8 mouse cellular contexts compared by ENCODE assay signal in genomic region chrX:17571271-17571620, GRCm38 (mm10). TPM values are rescaled to one million over a fixed set of nuclear protein-coding genes. Genes with fewer than 3 reads are reported as not detected.
DNase-seq lines count a peak whose midpoint lies in the region; ATAC-seq and TF ChIP-seq lines count a peak whose summit lies in the region.

No protein-coding gene starts in this region.

- peaks cover 6% of the 10 kb centered on the region for H3K36me3 ChIP-seq in heart, embryonic 14.5 days (ENCODE audit: control insufficient read depth, insufficient read depth, low read length)
- H3K36me3 ChIP-seq in hindbrain, embryonic 10.5 days = no peaks in the 10 kb centered on the region
- H3K36me3 ChIP-seq in midbrain, embryonic 12.5 days = no peaks in the 10 kb centered on the region

- WGBS in heart, embryonic 14.5 days = 27% methylated on average over 10 of the region's 10 CpGs
- WGBS in hindbrain, embryonic 10.5 days = 25% methylated on average over 10 of the region's 10 CpGs
- 23% methylated on average over 10 of the region's 10 CpGs for WGBS in midbrain, embryonic 12.5 days

- in situ Hi-C loops in Patski (cut with MboI; ENCODE audit: low pct_unique_long_range_greater_than_20kb) = loop anchor here (10.0 to 25.0 kb wide), 4 partner anchors 546 to 684 kb away; partner anchors contain the start of gene Kdm6a

- intact Hi-C loops in heart, postnatal 14 days (cut with DNase I) = loop anchor here (10.0 kb wide), 2 partner anchors 594 to 676 kb away; partner anchors contain the start of gene Kdm6a

- peak overlapping the region; percentile 59 for H3K4me2 ChIP-seq in heart, embryonic 14.5 days (ENCODE audit: low read length)
- peak overlapping the region; percentile 46 for H3K4me2 ChIP-seq in midbrain, embryonic 12.5 days (replicated peaks)

- H3K9me3 ChIP-seq in heart, embryonic 14.5 days (ENCODE audit: control insufficient read depth, low read length) = no peaks in the 10 kb centered on the region
- no peaks in the 10 kb centered on the region for H3K9me3 ChIP-seq in hindbrain, embryonic 10.5 days
- no peaks in the 10 kb centered on the region for H3K9me3 ChIP-seq in midbrain, embryonic 12.5 days

- DNase-seq in heart, postnatal 14 days = no peak
- no peak for DNase-seq in Patski (ENCODE audit: low read depth, low spot score)
- DNase-seq in hindbrain, embryonic 10.5 days (ENCODE audit: low spot score) = no peak
- DNase-seq in cerebellum, postnatal 36 days = no peak
- DNase-seq in urinary bladder, postnatal 36 days (ENCODE audit: low spot score in 2 of 2) = no peak

- no peak for TF ChIP-seq CTCF in Patski (IDR thresholded peaks at IDR 0.05)

- no peak for ATAC-seq in heart, embryonic 14.5 days (ENCODE audit: insufficient number of reproducible peaks, insufficient read depth, low FRiP score, low read depth)
- peak; percentile 7 for ATAC-seq in Patski
- no peak for ATAC-seq in midbrain, embryonic 12.5 days (ENCODE audit: low FRiP score, low read depth)
- ATAC-seq in megakaryocyte progenitor cell, adult 5-6 weeks (replicated peaks; ENCODE audit: poor library complexity) = no peak

- CTCF ChIA-PET in Patski (lab: Charles Lee) = no interaction called here

- H3K9ac ChIP-seq in heart, embryonic 14.5 days (ENCODE audit: low read length) = peak overlapping the region; percentile 80
- H3K9ac ChIP-seq in midbrain, embryonic 12.5 days (replicated peaks) = no peak overlapping the region; the same call in 1 of the 2 replicates

- POLR2A ChIA-PET in Patski (lab: Charles Lee) = no interaction called here

- peak overlapping the region; percentile 54 to 82 for H3K4me3 ChIP-seq in heart, embryonic 14.5 days (ENCODE audit: control insufficient read depth in 1 of 2, insufficient read depth in 1 of 2, low read depth in 1 of 2, low read length in 2 of 2)
- H3K4me3 ChIP-seq in hindbrain, embryonic 10.5 days = peak overlapping the region; percentile 54
- H3K4me3 ChIP-seq in midbrain, embryonic 12.5 days = peak overlapping the region; percentile 45

- H3K4me1 ChIP-seq in heart, embryonic 14.5 days (ENCODE audit: control insufficient read depth in 2 of 2, insufficient read depth in 2 of 2, low read length in 2 of 2) = no peaks in the 10 kb centered on the region
- H3K4me1 ChIP-seq in hindbrain, embryonic 10.5 days (replicated peaks) = no peaks in the 10 kb centered on the region
- H3K4me1 ChIP-seq in midbrain, embryonic 12.5 days = no peaks in the 10 kb centered on the region

- H3K27me3 ChIP-seq in heart, embryonic 14.5 days (ENCODE audit: control insufficient read depth, insufficient read depth, low read length) = no peaks in the 10 kb centered on the region
- H3K27me3 ChIP-seq in Patski = peaks cover 25% of the 10 kb centered on the region
- H3K27me3 ChIP-seq in hindbrain, embryonic 10.5 days (ENCODE audit: insufficient read depth, poor library complexity, severe bottlenecking) = no peaks in the 10 kb centered on the region
- H3K27me3 ChIP-seq in midbrain, embryonic 12.5 days = no peaks in the 10 kb centered on the region

- H3K27ac ChIP-seq in heart, embryonic 14.5 days (replicated peaks in 1 of 2; ENCODE audit: control insufficient read depth in 1 of 2, insufficient read depth in 1 of 2, low read depth in 2 of 2, low read length in 2 of 2) = peak overlapping the region; percentile 88 to 95
- H3K27ac ChIP-seq in hindbrain, embryonic 10.5 days = peak overlapping the region; percentile 90
- peak overlapping the region; percentile 88 for H3K27ac ChIP-seq in midbrain, embryonic 12.5 days (replicated peaks)

RNA-seq across cellular contexts. Expression of gene Fundc1, which starts 0.9 kb away (rescaled TPM):
- polyA plus RNA-seq in heart, embryonic 14.5 days (2014; fragmentation: Nextera tagmentation; extraction: Ambion mirVana) = 38.1 and 42.1 TPM in 2 replicates
- total RNA-seq in heart, postnatal 14 days (2021) = 10 to 100 TPM; 24.1 to 24.9 TPM
- polyA plus RNA-seq in Patski (2021) = 54.1 TPM
- 39.2 and 44.7 TPM in 2 replicates for polyA plus RNA-seq in hindbrain, embryonic 10.5 days (2016; fragmentation: Nextera tagmentation; extraction: Ambion mirVana)
- polyA plus RNA-seq in midbrain, embryonic 12.5 days (2016; fragmentation: Nextera tagmentation; extraction: Ambion mirVana) = 52.6 and 56.3 TPM in 2 replicates
- 41.6 and 45.2 TPM in 2 replicates for total RNA-seq in megakaryocyte progenitor cell, adult 5-6 weeks (2015)
- 37.6 and 40.4 TPM in 2 replicates for total RNA-seq in megakaryocyte progenitor cell, adult 5-6 weeks (2017)
